14 mouse cellular contexts compared by ENCODE assay signal in genomic region chr12:100491967-100492611, GRCm38 (mm10).
"Had no signal": no experiment of that assay in that cellular context is flagged by ENCODE, and none has a peak within 500 bp of the region (broad histone marks: within the 10 kb centered on the region; RNA-seq: fewer than 3 reads in every experiment).

No protein-coding gene starts in this region.

- ATAC-seq: midbrain, embryonic 15.5 days had no signal

- H3K4me1 ChIP-seq: limb, embryonic 10.5 days; liver, embryonic 15.5 days; midbrain, embryonic 15.5 days had no signal

- H3K27me3 ChIP-seq: liver, embryonic 15.5 days; midbrain, embryonic 15.5 days; neural tube, embryonic 13.5 days had no signal

- H3K9me3 ChIP-seq: limb, embryonic 10.5 days; liver, embryonic 15.5 days; midbrain, embryonic 10.5 days; midbrain, embryonic 15.5 days; neural tube, embryonic 13.5 days had no signal

- H3K4me2 ChIP-seq: liver, embryonic 11.5 days; liver, embryonic 15.5 days; lung, embryonic 14.5 days; midbrain, embryonic 15.5 days; neural tube, embryonic 13.5 days had no signal

- H3K4me3 ChIP-seq: limb, embryonic 10.5 days; liver, embryonic 15.5 days; midbrain, embryonic 10.5 days; midbrain, embryonic 15.5 days; neural tube, embryonic 13.5 days had no signal

- H3K9ac ChIP-seq: liver, embryonic 15.5 days; lung, embryonic 14.5 days; midbrain, embryonic 15.5 days; neural tube, embryonic 13.5 days had no signal

- DNase-seq: kidney, adult 9 months; kidney, postnatal 14 days; lung, embryonic 14.5 days; lung, postnatal 10 days; lung, postnatal 4 days; retina, postnatal 1 day; right cerebral cortex, postnatal 14 days; thymus, postnatal 36 days had no signal

- H3K27ac ChIP-seq: limb, embryonic 10.5 days; liver, embryonic 15.5 days; midbrain, embryonic 10.5 days; midbrain, embryonic 15.5 days; neural tube, embryonic 13.5 days had no signal
